Mouse (Mus musculus) megakaryocyte-erythroid progenitor cell, adult 5-6 weeks (primary cell): ENCODE data around the gene Phlpp2. TPM values are rescaled to one million over a fixed set of nuclear protein-coding genes. Genes with fewer than 3 reads are reported as not detected.

Experiments
- ATAC-seq: replicated peaks from 2 replicates; pipeline ENCODE4 v1.8.0; 2016; ENCODE audit warnings: mild to moderate bottlenecking, inconsistent platforms; ENCODE audit not compliant: severe bottlenecking, poor library complexity, low FRiP score, low TSS enrichment
- total RNA-seq, 2 experiments: library from RNA; stranded (forward) in 1 of 2; stranded (reverse) in 1 of 2; fragments of 200-1000, 215-1000 nt in 1 of 2; fragments of >200 nt in 1 of 2; fragmentation: Nextera tagmentation in 1 of 2; gene quantifications; 2 replicates each; pipeline ENCODE4 v1.2.3; 2014 to 2017

Phlpp2 gene
- total RNA-seq, 2 experiments from 2014 or later: 8.8 to 12.7 TPM

- no peak for ATAC-seq
Measured at GRCm38 (mm10) chr8:109894636-109895035, 26.3 kb downstream of the Phlpp2 start.

DNA sequence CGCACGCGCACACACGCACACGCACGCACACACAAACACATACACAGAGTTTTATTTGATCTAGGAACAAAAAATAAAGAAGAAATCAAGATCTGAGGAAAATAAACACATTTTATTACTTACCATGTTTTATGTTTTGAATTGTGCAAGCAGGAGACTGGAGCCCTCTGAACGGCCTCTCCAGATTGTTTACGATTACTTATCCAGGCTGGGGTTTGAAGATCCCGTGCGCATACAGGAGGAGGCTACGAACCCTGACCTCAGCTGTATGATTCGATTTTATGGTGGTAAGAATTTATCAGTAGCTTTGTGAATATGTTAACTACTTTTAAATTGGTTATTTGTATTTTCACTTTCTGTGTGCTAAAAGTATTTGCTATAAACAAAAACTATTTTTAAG lies 27.0 kb downstream of the Phlpp2 start:
- ATAC-seq: no peak

GRCm38 (mm10) chr8:109902379-109902778 lies 34.0 kb downstream of the Phlpp2 start:
- no peak for ATAC-seq

GRCm38 (mm10) chr8:109903909-109904469 lies 35.6 kb downstream of the Phlpp2 start:
- no peak for ATAC-seq

- ATAC-seq: no peak
Measured at GRCm38 (mm10) chr8:109904928-109905668, 36.8 kb downstream of the Phlpp2 start.

GRCm38 (mm10) chr8:109906907-109907306 lies 38.6 kb downstream of the Phlpp2 start:
- no peak for ATAC-seq

DNA sequence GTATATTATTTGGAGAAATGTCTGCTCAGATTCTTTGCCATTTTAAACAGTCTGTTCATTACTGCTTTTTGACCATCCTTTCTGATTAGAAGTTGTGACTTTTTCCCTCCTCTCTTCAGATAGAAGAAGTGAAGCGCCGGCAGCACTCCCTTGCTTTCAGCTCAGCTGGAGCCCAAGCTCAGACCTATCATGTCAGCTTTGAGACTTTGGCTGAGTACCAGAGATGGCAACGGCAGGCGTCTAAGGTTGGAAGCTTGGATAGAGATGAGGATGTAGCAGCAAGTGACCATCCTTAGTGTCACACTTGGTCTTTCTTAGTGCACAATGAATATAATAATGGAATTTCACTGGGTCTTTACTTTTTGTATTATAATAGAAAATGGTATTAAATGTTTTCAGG lies 39.0 kb downstream of the Phlpp2 start:
- no peak for ATAC-seq

- peak; percentile 94 for ATAC-seq
Measured at GRCm38 (mm10) chr8:109917277-109917676, 48.9 kb downstream of the Phlpp2 start.

GRCm38 (mm10) chr8:109920406-109921390 lies 52.4 kb downstream of the Phlpp2 start:
- no peak for ATAC-seq

DNA sequence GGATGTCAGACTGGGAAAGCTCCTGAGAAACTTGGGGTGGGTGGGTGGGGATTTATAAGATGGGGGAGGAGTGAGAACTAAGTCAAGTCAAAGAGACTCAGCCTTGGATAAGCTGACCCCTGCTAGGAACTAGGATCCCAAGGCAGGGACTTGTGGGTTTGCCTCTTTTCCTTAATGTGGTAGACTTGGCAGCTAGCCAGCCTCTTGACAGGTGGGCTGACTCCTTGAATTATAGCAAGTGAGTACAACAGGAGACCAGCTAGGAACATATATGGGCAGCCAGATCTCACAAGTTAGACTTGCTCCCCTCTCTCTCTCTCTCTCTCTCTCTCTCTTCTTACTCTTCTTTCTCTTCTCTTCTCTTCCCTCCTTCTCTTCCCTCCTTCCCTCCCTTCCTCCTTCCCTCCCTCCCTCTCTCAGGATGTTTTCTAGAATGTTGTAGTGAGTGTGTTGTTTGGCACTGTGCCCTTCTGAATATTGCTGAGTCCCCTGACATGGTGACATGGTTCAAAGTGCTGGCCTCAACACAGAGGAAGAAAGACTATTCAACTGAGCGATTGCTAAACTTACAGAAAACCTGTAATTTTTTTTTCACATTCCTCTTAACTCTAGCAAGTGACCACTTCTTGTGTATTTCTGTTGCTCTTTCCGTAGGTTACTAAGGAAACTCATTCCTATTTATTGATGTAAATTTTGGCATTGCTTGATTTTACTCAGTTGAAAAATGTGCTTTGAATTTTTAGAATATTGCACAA lies 73.4 kb downstream of the Phlpp2 start:
- ATAC-seq: no peak

- ATAC-seq: no peak
Measured at GRCm38 (mm10) chr8:109945153-109945632, 76.9 kb downstream of the Phlpp2 start.

DNA sequence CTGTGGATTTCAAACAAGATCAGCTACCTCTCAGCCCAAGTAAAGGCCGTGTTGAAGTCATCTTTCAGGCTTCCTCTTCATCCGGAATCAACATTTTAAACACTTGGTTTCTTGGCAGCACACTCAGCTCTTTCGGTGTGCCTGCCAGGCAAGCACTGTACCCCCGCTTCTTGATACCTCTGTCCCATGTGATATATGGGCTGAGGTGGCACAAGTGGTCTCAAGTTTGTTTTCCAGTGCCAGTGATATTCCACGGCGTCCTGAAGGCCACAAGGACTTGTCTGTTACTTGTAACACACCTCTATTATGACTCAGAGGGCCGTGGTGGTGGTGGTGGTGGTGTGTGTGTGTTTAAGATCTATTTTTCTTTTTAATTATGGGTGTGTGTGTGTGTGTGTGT lies 77.4 kb downstream of the Phlpp2 start:
- no peak for ATAC-seq

DNA sequence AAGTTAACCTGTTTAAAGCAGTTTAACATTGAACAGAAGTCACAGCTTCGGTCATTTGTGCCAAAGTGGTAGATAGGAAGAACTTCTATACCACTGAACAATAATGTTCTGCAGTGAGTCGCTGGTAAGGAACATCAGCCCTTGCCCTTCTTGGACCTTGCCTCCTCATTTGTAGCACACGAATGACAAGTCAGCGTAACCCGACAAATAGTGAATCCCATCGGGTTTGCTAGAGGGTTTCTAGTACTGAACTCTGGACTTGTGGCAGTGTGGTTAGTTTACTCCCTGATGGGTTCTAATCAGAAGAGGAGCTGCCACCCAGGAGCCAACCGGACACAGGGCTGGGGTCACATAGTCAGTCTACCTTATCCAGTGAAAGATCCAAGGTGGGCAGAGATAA lies 77.9 kb downstream of the Phlpp2 start:
- no peak for ATAC-seq

- peak; percentile 62 for ATAC-seq
Measured at GRCm38 (mm10) chr8:109947447-109948284, 79.3 kb downstream of the Phlpp2 start.

GRCm38 (mm10) chr8:109948285-109948564 lies 79.9 kb downstream of the Phlpp2 start:
- ATAC-seq: 0 out of 2 replicates have a peak, but pooled peaks have one; percentile 21

DNA sequence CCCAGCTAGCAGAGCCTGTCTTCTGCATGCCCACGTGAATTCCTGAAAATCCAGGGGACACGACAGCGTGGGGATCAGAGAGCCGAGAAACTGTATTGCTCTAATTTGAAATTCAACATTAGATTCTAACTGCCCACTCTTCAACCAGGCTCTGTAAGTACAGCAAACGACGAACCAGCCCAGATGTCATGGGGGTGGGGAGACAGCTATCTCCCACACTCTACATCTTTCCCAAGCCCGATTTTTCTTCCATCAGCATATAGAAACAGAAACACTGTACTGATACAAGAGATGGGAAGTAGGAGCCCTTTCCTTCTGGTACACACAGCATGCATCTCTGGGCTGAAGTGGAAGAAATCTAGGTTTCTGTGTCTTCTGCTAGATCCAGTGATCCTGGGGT lies 83.8 kb downstream of the Phlpp2 start:
- no peak for ATAC-seq

- no peak for ATAC-seq
Measured at GRCm38 (mm10) chr8:109954486-109954948, 86.2 kb downstream of the Phlpp2 start.

- no peak for ATAC-seq
Measured at GRCm38 (mm10) chr8:109957167-109958028, 89.1 kb downstream of the Phlpp2 start.
